Mouse (Mus musculus): ENCODE results near the gene Sh3rf3.
A peak's percentile ranks its signal among the peaks of the same experiment; 100 is the strongest.

Gene Sh3rf3

DNA sequence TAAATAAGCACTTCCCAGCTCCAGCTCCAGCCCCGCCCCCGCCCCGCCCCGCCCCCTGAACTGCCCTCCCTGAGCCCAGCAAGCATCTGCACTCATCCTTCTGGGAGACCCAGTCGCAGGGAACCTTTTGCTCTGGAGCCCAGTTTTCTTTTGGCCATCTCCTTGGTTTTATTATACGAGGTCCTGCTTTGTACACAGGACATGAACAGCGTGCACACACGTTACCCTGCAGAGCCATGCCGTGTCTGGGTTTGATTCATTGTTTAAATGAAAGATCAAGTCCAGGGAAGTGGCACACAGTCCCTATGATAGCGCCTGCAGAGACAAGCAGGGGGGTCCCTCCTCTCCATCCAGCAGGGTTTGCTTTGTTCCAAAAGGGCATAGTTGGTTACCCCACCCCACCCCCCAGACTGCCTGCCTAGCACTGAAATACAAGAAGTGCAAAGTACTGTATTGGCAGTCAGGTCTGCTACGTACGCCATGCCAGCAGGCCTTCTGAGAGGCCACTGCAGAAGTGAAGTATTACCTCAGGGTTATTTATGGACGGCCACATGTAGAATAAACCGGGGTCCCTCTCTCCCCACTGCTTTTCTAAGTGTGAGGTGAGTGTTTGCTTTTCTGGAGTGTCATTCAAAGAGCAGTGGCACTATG is 41.5 kb downstream of the Sh3rf3 start:
- peak; percentile 43 to 57 for DNase-seq

- peak; percentile 26 to 36 for DNase-seq
Observed at GRCm38 (mm10) chr10:58855199-58855751, 42.1 kb downstream of the Sh3rf3 start.

GRCm38 (mm10) chr10:58855814-58856213 is 42.7 kb downstream of the Sh3rf3 start:
- no peak for DNase-seq

GRCm38 (mm10) chr10:58856742-58857141 is 43.6 kb downstream of the Sh3rf3 start:
- no peak for DNase-seq

- DNase-seq: no peak
Observed at GRCm38 (mm10) chr10:58864735-58865134, 51.6 kb downstream of the Sh3rf3 start.

- DNase-seq: no peak
Observed at GRCm38 (mm10) chr10:58867536-58867935, 54.4 kb downstream of the Sh3rf3 start.

- DNase-seq: no peak
Observed at GRCm38 (mm10) chr10:58869836-58870235, 56.7 kb downstream of the Sh3rf3 start.

DNA sequence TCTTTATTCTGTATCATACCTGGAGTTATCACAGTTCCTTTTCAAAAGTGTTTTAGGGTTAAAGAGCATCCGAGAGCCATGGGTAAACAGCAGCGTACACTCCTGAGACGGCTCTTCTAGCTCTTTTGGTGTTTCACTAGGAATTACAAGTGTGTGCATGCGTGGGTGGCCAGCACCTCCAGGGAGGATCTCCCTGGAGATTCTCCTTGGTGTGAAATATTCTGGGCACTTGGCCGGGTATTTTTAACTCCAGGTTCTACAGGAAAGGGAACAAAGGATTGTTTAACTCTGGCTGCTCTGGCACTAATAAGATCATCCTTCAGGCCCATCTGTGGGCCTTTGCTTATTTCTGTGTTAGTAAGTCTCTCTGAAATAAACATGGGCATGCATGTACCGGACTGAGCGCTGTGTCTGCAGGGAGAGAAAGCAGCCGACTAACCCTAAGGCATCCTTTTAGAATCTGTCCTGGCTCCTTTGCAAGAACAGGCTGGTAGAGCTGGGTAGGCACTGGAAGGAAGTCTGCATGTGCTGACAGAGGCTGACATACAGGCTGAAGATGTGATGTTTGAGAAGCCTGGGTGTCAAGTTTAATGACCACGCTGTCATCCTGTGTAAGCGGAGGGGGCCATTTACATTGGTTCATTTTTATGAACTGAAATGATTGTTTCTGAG is 58.1 kb downstream of the Sh3rf3 start:
- DNase-seq: no peak

DNA sequence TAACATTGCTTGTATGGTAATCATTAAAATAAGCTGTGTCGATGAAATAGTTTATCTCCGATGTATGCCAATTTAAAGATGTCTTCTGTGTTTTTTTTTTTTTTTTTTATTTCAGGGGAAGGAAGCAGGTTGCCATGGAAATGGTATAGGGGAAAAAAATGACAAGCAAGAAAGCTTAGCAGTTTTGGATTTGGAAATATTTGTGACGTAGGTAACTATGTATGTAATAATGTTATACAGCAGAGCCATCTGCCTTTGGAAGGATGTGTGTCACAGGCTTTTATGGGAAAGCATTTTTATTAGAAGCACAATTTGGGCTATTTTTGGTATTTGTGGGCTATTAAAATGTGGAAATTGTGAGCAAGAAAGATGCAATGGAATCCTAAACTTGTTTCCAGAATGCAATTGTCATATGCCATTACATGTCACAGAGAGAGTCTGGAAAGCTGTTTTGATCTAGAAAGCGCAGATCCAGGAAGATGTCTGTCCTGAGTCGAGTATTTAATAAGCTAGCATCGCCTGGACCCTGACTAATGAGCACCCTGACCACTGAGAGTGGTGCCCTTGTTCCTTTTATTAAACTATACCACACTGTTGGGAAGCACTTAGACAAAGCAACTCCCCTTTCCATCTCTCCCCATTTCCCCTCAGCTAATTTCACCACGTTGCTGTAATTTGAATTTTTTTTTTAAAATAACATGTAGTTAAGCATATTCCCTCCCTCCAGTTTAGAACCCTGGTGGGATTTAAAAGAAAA is 58.8 kb downstream of the Sh3rf3 start:
- DNase-seq: no peak

- no peak for DNase-seq
Observed at GRCm38 (mm10) chr10:58877835-58878234, 64.7 kb downstream of the Sh3rf3 start.

DNA sequence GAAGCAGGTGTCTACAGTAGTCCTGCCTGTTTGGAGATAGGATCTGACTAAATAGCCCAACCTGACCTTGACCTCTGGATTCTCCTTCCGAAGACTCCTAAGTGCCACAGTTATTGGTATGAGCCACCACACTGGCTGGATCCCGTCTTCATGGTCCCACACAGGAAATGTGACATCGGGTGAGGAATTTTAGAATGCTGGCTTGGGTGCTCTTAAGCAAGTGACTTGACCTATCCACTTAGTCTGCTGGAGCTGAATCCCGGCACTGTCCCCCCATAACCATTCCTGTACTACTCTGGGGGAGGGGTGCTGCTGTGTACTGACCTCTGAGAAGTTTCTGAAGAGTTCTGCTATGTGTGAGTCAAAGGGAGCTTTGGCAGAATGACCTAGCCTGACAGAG is 65.5 kb downstream of the Sh3rf3 start:
- no peak for DNase-seq

- DNase-seq: no peak
Observed at GRCm38 (mm10) chr10:58882741-58883140, 69.6 kb downstream of the Sh3rf3 start.

- DNase-seq: no peak
Observed at GRCm38 (mm10) chr10:58885351-58885750, 72.2 kb downstream of the Sh3rf3 start.

GRCm38 (mm10) chr10:58885816-58886215 is 72.7 kb downstream of the Sh3rf3 start:
- DNase-seq: no peak

DNA sequence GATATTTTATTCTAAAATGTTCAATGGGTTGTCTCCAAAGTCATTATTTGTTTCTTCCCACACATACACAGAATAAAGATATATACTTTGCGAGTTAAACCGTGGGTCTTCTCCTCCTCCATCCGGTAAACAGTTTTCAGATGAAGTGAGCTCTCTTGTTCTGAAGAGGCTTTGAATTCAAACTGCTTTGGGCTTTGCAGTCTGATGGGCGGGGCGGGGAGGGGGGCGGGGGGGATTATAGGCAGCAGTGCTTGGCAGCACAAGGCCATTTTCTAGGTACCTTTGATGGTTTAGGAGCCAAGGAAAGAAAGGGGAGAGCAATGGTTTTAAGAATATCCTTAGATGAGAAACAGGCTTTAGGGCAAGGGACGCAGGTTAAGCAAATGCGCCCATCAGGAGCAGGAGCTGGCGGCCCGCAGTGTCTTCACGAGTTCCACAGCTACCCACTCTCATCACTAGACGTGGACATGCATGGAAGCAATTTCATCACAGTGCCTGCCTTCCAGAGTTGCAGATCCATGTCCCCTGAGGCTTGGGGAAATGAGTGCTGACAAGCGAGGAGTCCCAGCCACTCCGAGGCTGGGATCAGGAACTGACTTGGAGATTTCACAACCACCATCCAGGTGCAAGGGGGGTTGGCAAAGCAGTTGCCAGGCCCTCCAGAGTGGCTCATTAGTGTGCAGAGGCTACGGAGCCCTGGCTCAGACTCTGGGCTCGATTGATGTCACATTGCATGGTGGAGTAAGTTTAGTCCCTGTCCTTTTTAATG is 77.7 kb downstream of the Sh3rf3 start:
- peak; percentile 13 to 30 for DNase-seq

DNA sequence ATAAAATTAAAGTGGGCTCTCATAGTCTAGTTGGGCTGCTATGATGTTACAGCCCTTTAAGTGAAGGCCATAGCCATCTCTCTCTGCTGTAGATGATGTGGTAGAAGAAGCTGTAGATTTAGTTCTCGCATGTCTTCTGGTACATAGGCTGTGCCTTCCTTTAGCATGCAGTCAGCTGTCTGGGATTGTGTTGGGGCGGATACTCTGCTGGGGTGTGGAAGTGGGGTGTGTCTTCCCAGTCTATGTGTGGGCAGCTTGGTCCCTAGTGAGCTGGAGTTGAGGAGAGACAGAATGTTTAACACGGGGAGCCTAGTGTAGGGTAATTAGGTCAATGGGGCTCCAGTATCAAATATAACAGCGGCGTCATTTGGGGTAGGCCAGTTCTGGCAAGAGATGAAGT is 82.3 kb downstream of the Sh3rf3 start:
- no peak for DNase-seq

- DNase-seq: no peak
Observed at GRCm38 (mm10) chr10:58897009-58897543, 83.9 kb downstream of the Sh3rf3 start.

DNA sequence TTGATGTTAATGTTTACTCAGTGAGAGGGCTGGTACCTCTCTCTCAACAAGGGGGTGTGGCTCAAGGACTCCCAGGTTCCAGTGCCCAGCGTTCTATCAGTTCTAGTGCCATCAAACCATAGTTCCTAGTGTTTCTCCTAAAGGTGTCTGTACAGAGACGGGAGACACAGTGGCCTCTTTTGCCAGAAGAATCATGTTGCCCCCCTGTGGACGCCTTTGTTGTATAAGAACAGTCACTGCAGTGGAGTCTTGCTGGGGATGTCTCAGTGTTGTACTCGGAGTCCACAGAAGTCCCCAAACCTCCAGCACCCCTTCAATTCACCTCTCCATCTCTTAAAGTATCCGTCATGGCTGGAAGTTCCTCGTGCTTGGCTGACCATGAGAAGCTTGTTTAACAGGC is 92.1 kb downstream of the Sh3rf3 start:
- no peak for DNase-seq

GRCm38 (mm10) chr10:58907001-58907443 is 93.9 kb downstream of the Sh3rf3 start:
- DNase-seq: peak in 1 of 2 experiments; percentile 20

- no peak for DNase-seq
Observed at GRCm38 (mm10) chr10:58908451-58908850, 95.3 kb downstream of the Sh3rf3 start.

DNA sequence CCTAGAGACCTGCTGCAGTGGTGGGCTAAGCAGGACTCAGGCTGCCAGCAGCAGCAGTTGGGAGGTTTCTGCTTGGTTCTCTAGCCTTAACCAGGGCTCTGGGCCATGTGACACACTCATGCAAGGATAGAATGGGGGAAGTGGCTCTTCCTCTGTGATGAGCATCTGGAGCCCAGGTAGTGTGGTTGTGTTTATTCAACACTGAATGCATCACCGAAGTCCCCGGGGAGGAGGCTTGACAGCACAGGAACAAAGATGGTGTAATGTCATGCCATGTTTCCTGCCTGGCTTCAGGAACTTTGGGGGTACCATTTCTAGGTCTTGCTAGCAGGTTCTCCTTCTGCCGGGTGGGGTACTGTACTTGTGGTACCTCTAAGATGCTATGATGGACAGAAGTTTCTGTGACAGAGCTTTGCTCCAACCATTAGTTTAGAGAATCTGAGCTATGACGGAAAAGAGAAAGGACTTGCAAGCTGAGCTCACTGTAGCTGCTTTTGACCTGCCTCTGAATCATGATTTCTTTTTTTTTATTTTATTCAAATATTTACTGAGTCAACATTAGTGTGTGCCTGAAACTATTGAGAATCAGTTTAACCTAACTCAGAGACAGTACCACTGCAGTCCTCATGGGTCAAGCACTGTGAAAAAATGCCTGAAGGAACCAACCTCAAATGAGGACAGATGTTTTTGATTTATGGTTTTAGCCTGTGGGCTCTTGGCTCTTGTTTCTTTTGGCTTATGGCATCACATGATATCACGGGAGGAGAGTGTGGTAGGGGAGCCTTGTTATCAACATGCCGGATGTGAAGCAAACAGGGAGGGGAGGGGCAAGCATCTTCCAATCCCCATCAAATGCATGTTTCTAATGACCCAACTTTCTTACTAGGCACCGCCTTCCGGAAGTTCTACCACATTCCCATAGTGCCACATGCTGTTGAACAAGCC is 102.4 kb downstream of the Sh3rf3 start:
- DNase-seq: peak in 1 of 2 experiments; percentile 14

All from lung, adult 18-20 months (tissue).